Mouse (Mus musculus) lung, postnatal 0 days (tissue): ENCODE results near the gene Mef2c.

Experiments used
- CTCF ChIP-seq: IDR thresholded peaks from 2 replicates; pipeline ENCODE4 v1.5.1; 2016; ENCODE audit warnings: antibody characterized with exemption, mild to moderate bottlenecking
- EP300 ChIP-seq: IDR thresholded peaks from 2 replicates; pipeline ENCODE4 v1.6.1; 2016; ENCODE audit warnings: antibody characterized with exemption, mild to moderate bottlenecking, control low read depth

DNA sequence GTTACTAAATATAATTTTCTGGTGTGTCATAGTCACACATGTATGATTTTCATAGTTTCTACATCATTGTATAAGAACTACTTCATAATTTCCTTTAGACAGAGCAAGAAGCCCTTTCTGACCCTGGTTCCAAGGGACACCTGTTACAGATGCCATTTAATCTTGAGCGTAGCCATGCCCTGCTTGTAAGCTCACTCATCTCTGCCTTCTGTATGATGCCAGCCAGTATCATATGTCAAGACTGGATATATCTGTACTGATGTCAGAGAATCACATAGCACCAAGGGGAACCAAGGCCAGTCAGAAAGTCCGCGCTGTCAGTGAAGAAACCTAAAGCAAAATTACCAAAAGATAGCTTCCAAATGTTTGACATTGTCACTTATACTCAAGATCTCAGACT, 133.8 kb downstream of the Mef2c start:
- TF ChIP-seq CTCF (no peak), EP300 (no peak)
